Mouse (Mus musculus) right cerebral cortex, adult 18-20 months (tissue): ENCODE measurements at regions not wholly inside any gene's neighbourhood (a gene's known extent, or its start where the extent isn't known, plus 50 kb on each side); places are given as distances from the start of the nearest gene placed in this dataset.

Experiments
- DNase-seq: peaks from one replicate; pipeline ENCODE4 v3.0.0; 2022; ENCODE audit warnings: mixed read lengths

DNA sequence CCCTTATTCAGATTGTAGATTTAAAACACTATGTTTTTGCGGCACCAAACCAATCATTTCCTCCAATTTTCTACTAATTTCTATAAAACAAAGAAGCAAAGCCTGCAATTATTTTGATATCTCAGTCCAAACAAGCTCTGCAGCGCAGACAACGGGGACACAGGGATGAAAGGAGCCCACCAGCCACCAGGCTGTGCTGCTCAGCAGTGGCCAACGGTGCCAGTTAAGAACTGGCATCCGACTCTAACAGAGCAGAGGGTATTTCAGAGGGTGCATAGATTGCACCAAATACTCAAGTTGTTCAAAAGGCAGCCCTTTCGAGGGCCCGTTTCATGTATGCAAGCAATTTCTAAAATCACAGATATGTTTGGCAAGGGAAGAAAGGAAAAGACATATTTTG is 278.5 kb upstream of the Sash1 start:
- DNase-seq = no peak

DNA sequence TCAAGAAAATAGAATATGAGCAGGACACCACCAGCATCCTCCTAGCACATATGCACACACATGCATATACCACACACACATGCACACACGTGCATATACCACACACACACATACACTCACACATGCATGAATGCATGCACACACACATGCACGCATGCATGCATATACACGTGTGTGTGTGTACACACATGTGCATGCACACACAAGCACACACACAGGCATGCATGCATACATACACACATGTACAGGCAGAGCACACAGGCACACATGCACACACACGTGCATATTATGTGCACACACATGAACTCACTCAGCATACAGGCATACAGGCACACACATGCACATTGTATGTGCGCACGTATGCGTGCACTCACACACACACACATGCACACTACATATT is 275.7 kb upstream of the Sash1 start:
- DNase-seq = no peak

DNA sequence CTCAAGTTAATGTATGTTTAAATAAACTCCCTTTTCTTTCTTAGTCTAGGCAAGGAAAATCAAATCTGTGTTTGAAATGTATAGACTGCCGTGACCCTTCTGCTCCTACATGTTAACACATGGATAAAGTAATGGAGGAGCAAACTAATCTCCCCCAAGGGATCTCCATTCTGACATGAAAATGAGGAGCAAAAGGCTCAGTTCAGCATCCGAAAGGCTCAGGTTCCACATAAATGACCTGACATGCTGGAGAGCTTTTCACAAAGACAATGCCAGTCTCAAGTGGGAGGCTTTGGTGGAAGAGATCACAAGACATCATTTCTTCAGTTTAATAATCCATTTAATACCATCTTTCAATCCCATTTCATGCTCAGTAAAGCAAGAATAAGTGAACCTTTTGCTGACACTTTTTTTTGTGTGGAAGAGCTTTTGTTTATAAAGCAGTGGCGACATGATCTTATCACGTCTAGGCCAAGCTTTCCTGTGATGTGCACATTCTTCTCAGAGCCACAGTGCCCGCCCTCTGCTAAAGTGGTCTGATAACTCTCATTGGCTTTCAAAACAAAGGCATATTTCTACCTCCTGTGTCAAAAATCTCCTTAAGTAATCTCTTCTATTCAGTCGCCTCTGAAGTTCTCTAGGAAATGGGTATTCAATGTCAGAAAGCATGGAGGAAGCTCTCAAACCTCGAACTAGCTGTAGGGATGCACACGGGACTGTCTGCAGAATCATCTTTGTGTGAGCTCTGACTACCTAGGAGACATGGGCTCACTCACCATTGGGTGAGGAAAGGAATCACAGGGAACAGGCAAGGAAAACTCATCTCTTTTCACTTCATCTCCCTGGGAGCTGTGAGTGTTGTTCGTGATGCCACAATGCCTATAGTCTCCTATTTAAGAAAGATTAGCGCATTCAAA is 271.7 kb upstream of the Sash1 start:
- no peak for DNase-seq

DNA sequence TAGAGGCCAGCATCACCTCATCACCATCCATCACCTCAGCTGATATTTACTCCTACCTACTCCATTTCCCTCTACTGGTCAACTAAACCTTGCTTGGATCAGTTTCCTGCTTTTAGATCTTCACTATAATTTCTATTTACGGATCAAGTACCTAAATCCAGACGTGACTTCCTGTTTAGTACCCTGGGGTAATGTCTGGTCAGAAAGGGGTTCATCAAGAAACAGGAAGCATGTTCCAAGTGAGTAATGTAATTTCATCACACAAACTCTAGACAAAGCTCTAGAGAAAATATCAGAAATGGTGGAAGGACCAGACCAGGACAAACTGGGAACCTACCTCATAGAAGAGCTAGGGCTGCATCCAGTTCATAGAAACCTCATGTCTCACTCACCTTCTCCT is 250.2 kb upstream of the Sash1 start:
- no peak for DNase-seq

DNA sequence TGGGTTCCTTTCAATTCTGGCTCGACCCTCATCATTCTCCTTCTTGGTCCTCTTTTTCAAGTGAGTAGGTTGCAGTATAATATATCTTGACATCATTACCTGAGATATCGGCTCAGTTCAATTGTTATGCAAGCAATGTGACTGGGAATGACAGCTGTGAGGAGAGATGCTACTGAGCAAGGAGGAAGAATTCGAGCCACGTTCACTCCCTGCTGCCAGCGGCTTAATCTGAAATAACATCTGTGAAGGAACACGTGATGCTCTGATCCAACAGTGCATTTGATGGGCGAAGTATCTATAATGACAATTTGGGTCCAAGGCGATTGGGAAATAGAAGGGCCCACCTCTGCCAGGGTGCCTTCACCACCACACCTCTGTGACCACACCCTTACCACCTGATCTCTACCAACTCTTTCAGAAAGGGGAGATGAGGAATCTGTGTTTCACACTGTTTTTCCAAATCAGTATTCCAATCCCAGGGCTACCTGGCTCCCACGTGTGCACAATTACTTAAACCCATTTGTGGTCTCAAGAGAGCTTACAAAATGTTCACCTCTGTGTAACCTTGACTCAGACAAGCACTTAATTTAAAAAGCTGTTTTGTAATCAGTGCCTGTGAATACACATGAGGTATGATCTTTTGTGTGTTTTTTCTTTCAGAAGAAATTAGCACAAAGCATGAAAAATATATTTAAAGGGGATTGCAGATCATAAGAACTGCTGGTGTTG is 248.6 kb upstream of the Sash1 start:
- no peak for DNase-seq

DNA sequence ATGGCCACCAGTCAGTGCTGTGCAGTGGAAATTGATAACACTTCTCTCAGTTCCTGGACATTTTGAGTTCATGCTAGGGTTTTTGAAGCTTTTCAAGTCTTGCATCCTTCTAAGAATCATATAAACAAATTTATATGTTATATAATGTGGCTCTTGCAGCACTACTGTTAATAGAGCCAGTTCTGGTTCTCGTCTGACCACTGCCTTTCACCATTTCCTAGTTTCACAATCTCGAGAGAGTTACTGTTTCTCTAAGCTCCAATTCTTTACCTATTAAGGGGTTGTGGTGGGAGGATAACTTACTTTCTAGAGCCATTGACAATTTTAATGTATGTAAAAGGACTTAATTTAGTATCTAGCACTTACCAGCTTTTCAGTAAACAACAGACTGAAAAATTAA is 244.2 kb upstream of the Sash1 start:
- no peak for DNase-seq

DNA sequence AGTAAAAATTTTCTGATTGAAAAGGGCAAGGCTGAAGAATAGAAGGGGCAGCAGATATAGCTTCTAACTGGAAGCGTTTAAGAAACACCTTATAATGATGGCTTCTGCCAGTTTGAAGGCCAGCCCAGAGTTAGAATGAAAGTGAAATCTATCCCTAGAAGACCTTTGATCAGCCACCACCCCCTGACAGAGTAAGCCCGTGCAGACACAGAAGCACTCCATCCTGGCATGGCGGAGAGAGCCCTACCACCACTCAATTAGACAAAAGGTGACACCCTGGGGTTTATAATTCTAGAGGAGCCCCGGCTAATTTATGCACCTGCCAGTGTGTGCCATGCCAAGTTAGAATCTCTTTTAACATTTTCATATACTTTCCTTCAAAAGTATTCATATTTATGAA is 233.4 kb upstream of the Sash1 start:
- no peak for DNase-seq

DNA sequence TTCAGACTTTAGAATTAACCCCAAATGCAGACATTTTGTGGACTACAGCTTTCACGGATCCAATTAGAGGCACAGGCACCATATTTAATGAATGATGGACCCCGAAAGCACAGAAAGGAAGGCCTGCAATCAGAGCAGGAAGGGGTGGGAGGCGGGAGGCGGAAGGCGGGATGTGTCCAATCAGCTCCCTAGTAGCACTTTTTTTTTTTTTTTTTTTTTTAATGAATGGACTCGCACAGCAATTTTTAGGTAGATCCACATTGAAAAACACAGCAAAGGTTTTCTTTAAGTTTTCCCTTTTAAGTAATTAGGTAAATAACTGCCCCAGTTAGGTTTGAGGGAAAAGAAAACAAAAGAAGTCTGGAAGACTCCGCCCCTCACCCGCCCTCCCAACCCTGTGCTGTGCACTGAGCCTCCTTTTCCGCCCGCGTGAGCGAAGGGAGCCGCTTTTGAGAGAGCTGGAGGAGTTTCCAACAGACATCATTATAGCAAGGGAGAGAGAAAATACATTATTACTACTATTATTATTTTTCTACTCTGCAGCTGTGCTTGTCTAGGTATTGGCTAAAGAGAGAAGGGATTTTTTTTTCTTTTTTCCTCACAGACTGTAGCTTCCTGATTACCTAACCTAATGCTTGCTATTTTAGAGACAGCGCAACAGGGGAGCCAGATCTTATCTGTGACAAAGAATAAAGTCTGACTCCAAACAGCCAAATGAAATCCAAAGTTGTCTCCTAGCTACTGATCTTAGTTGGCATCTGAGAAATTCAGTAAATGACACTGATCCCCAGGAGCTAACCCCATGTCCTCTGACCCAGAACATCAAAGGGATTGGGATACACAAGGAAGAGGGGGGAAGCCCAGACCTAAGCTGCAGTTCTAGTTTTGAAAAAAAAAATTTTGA is 232.0 kb upstream of the Sash1 start:
- no peak for DNase-seq

DNA sequence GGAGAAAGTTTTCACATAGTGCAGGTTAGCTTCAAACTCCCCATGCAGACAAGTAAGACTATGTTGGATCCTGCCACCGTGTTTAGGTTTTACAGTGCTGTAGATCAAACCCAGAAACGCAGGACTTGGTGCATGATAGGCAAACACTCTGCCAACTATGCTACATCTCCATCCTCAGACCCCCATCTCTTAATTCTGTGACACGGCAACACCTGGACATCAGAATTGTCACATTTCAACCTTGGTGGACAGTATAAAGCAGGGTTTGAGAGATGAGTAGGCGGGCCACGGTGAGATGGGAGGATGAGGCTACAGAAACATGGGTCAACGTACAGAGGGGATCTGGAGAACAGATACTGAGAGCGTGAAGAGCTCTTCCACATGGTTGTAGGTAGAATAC is 231.3 kb upstream of the Sash1 start:
- DNase-seq = no peak

DNA sequence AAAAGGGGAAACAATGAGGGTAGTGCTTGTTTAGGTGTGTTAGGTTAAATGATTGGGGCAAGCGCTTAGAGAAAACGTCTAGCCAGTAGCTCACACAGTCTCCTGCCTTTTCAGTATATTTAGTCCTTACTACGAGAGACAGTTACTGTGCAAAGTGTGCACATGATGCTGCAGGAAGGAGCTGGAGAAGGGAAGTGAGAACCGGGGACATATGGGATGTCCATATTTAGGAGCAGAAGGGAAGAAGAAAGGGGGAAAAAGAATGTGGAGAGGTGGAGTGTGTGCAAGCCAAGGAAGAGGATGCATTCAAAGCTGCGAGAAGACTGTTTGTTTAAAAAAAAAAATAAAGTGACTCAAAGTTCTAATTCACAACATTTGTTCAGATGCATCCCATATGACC is 227.8 kb upstream of the Sash1 start:
- DNase-seq = peak; percentile 58

DNA sequence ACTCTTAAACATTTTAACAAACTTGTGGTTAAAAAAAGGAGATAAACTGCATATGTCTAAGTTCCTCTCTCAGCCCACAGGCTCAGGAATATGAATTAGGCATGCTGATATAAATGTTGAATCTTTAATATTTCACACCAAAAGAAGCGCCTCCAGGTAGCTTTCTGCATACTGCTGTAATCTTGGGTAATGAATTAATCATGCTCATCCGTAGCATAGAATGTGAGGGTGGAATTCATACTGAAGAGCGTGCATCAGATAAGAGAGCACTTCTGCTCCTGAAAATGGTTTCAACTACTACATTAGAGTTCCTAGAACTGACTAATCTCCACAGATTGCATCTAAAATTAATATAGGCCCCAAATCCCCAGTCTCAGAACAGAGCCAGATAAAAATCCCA is 225.2 kb upstream of the Sash1 start:
- DNase-seq = no peak

DNA sequence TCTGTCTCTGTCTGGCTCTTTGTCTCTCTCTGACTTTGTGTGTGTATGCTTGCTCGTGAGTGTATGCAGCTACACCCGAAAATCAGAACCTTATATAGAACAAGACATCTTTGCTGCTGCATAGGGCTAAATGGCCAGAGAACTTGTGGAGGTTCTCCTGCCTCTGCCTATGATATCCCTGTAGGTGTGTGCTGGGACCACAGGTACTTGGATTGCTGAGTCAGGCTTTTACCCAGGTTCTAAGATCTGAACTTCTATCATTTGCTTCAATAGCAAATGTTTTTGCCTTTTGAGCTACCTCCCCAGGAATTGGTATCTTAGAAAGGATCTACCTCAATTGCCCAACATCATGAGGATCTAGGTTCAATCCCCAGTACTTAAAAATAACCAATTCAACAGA is 210.3 kb upstream of the Sash1 start:
- DNase-seq = no peak

DNA sequence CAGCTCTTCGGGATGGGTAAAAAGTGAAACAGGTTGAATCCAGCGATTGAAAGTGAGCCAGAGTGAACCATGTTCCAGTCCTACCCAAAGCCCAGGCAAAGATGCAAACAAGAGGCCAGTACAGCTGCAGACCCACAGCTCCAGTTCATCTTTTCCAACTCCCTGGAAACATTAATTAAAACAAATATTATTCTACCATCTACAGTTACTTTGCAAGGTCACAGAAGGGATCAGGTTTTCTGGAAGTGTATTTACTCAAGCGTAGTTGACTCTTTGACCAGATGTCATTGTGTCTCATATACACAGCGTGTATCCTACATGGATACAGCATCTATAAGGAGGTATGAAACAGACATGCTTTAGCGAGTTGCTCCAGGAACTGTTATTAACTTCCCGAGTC is 209.3 kb upstream of the Sash1 start:
- DNase-seq = no peak

DNA sequence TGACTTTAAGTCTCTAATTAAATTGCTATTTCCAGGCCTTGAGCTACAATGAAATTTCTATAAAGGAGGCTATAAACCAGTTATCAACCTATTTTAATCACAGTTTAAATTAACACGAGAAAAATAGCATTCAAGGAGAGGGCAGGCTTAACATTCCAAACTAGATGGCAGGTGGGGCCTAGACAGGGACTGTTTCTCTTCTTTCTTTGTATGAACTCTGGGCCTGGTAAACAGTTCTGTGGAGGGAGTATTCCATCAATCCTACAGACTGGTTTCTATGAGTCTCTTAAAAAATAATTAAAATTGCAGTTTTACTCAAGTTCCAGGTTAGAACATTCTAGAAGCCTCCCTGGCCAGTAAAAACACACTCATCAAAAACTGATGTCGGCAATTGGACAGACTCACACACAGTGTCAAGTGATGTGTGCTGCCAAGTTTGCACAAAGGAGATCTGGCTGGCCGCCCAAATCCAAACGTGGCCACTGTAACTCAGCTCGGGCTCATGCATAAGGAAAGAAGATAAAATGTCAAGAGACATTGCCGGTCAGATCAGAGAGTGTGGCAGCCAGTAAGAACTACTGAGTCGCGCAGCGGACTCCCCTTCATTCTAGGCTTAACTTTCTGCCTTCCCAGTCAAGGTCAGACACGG is 206.5 kb upstream of the Sash1 start:
- DNase-seq = peak; percentile 10

DNA sequence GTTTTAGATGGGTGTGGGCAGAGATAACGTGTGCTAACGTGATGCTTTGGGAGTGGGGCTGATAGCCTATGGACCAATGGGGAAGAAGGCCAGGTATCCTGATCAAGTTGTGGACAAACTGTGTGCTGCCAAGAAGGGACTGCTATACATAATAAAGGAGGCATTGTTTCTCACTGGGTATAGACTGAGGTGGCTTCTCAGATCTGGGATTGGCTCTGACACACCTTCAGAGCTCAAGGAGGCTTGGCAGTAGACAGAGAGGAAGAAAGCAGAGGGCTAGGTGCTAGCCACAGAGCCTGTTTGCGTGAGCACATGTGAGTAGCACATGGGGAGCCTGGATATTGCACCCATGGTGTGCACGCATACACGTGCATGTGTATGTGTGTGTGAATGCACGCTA is 205.1 kb upstream of the Sash1 start:
- no peak for DNase-seq

DNA sequence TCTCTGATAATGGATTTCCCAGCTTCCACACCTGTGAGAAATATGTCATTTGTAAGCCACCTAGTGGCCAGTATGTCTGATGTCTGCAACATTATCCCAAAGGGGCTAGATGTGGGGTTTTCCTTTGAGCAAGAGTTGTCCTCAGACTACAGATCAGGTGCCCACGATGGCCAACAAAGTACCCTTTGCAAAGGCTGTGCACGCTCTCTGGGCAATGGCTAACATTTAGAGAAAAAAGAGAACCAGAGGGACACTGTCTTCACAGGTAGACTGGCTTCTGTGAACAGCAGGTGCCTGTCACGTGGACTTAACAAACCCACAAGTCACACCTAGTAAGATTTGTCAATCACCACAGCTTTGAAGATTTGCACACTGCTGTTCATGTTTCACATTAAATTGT is 202.0 kb upstream of the Sash1 start:
- no peak for DNase-seq

DNA sequence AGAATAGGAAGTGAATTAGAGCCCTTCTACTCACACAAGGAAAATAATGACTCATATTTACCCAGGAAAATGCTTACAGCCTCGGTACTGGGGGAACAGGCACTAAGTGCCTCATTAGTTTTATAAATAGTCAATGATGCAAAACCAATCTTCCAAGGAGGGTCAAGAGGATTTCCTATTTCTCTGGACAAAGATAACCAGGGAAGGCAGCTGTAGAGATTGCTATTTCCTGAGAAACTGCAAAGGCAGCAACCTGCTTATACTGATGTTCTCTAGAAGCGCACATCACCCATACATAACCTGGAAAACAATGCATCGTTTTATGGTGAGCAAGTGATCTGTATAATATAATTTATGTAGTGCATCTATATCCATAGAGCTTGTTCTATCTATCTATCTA is 201.3 kb upstream of the Sash1 start:
- no peak for DNase-seq

DNA sequence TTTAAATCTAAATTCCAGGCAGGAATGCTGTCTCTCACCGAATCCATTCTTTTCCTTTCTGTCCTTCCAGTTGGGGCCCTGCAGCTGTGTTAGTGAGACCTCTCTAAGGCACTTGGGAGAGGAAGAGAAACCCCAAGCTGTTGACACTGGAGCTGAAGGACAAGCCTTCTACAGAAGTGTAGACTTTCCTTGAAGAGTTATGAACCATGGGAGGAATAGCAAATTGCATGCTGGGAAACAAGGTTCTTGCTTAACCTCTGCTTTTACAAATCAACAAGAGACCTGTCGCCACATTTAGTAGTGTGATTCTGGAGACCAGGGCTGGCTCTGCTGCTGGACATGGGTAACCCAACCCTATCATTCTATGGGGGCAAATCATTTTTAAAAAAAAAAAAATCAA is 200.8 kb upstream of the Sash1 start:
- no peak for DNase-seq

DNA sequence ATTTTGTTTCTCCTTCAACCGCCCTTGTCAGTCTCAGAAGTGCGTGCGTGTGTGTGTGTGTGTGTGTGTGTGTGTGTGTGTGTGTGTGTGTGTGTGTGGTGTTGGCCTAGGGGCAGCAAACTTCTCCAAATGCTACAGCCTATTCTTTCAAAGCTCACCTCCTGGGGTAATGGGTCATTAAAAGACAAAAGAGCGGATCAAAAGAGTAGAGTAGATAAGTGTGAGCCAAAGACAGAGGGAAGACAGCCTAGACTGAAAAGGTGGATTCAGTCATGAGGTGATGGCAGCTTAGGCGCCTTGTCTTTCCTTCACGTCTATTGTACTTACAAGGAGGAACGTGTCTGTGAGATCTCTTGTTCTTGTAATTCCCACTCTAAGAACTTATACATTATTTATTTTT is 199.6 kb upstream of the Sash1 start:
- DNase-seq = no peak

DNA sequence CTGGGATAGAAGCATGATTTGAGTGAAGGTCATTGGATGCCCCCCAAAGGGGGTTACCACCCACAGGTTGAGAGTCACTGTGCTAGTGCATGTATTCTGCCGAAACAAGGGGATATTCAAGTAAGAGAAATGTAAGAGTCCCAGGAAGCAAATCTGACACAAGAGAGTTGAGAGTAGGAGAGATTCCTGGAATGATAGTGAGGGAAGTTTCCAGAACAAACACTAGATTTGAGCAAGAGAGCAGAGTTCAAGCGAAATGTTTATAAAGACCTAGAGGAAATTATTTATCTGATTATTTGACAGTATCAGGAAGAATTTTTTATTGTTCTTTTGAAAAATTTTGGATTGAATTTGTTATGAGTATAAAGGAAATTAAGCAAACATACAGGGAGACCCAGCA is 189.0 kb upstream of the Sash1 start:
- DNase-seq = no peak

DNA sequence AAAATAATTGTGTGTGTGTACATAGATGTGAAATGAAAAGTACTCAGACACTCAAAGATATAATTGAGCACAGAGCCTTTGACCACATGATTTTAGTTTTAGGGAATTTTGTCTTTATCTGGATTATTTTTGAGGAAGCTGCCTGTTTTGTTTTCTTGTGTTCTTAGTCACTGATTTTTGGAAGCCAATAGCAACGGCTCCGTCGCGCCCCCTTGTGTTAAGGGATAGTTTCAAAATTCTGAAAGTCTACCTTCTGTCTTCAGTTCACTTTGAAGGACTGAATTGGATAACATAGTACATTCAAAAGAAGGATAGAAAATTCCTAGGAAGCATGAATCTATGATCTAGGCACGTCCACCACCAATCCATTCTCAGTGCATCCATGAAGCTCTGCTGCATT is 185.8 kb upstream of the Sash1 start:
- DNase-seq = no peak

DNA sequence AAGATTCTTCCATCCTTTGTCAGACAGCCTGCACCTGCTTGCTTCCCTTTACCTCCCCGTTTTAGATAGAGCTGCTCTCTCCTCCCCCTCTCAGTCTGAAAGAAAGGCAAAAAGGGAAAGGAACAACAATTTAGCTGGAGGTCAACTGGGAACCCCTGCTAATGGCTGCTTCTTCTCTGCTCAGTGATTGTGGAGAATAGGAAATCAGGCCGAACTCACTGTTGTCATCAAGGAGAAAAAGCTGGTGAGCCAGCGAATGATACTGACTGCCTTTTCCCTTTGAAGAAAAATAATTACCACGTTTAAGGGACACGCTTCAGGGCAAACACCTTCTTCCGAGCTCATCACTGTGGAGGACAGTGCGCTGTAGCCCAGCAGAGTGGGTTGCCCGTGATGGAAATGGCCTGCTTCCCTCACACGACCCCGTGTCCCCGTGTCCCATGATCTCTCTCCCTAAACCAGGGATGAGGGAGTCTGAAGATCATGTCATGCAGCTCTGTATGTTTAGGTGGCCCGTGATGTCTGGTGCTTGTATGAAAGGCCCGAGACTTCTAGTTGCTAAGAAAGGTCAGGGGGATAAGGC is 183.8 kb upstream of the Sash1 start:
- DNase-seq = no peak

DNA sequence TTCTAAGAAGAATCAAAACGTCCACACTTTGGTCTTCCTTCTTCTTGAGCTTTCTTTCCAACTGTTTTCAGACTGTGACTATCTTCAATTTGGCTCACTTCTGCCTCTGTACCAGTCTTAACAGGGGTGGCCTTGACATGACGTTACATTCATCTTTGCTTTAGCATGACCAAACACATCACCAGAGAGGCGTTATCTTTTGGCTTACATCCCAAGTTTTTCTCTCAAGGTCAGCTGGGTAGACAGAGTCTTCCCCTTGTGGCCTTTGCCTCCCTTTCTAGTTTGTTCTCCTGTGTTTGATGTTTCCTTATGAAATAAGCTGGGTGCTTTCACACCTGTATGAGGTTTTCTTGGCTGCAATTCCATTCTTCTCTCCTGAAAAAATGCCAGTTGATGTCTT is 180.7 kb upstream of the Sash1 start:
- DNase-seq = no peak
